Mouse (Mus musculus) intestine, embryonic 16.5 days (tissue): ENCODE data around the gene Rnf4. TPM values are rescaled to one million over a fixed set of nuclear protein-coding genes. Genes with fewer than 3 reads are reported as not detected.

Experiments
- ATAC-seq: fragments of 200-750 bp; cut with Nextera tagmentation; 2 replicates; pipeline ENCODE4 v1.8.0; 2017; ENCODE audit warnings: moderate TSS enrichment, moderate library complexity
- H3K27ac ChIP-seq: fragments of 300-500 bp; sonication (generic); 2 replicates; pipeline ENCODE4 v1.5.1; 2014; ENCODE audit warnings: mild to moderate bottlenecking, low read length
- H3K27me3 ChIP-seq: fragments of 300-500 bp; sonication (generic); replicated peaks from 2 replicates; pipeline ENCODE4 v1.6.1; 2014; ENCODE audit warnings: low read length, control low read depth, mixed read lengths; ENCODE audit not compliant: control insufficient read depth, insufficient read depth
- H3K36me3 ChIP-seq: fragments of 300-500 bp; sonication (generic); 2 replicates; pipeline ENCODE4 v1.6.1; 2014; ENCODE audit warnings: low read length, control low read depth; ENCODE audit not compliant: control insufficient read depth, insufficient read depth
- H3K4me1 ChIP-seq: fragments of 300-500 bp; sonication (generic); 2 replicates; pipeline ENCODE4 v1.6.1; 2014; ENCODE audit warnings: low read length, control low read depth, mixed read lengths; ENCODE audit not compliant: control insufficient read depth, insufficient read depth
- H3K4me2 ChIP-seq: fragments of 300-500 bp; sonication (generic); 2 replicates; pipeline ENCODE4 v1.6.1; 2014; ENCODE audit warnings: low read depth, low read length, control low read depth
- H3K4me3 ChIP-seq: fragments of 300-500 bp; sonication (generic); 2 replicates; pipeline ENCODE4 v1.5.1; 2014; ENCODE audit warnings: mild to moderate bottlenecking, low read length
- H3K9ac ChIP-seq: fragments of 300-500 bp; sonication (generic); 2 replicates; pipeline ENCODE4 v1.6.1; 2014; ENCODE audit warnings: low read depth, low read length
- H3K9me3 ChIP-seq: fragments of 300-500 bp; sonication (generic); 2 replicates; pipeline ENCODE4 v1.6.1; 2016; ENCODE audit warnings: low read length, control low read depth; ENCODE audit not compliant: control insufficient read depth
- WGBS: fragments of 180-500 bp; shearing (Covaris S2); extraction: QIAGEN DNeasy Blood & Tissue Kit; methylation state at CpG from one replicate; pipeline ENCODE4 v1.1.7; 2014; 5-methylcytosine and 5-hydroxymethylcytosine counted together
- polyA plus RNA-seq: library from polyadenylated mRNA; unstranded; fragments of >200 nt; fragmentation: Nextera tagmentation; extraction: Ambion mirVana; gene quantifications from 2 replicates; pipeline ENCODE4 v1.2.1, GENCODE M21; 2015

Rnf4 gene
- polyA plus RNA-seq, 1 experiment from 2014 or later: 143 TPM

DNA sequence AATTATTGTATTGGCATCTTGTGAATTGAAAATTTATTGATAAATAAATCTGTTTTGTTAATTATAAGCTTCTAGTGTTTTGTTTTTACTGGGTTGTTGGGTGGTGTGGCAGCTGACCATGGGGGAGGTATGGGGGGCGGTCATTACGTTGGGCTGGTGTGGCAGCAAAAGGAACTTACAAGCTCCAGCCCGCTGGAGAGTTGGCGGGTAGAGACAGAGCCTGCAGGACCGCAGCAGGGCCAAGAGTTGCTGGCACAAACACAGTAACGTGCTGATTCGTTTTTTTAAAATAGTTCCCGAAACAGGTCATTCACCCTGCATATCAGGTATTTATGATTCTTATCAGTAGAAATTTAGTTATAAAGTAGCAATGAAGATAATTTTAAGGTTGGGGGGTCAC, 57.2 kb downstream of the Rnf4 start:
- H3K36me3 ChIP-seq: no peaks in the 10 kb centered on the region
- no peaks in the 10 kb centered on the region for H3K27me3 ChIP-seq
- H3K4me2 ChIP-seq: no peak overlapping the region
- H3K9ac ChIP-seq: no peak overlapping the region
- H3K4me3 ChIP-seq: no peak overlapping the region
- H3K4me1 ChIP-seq: no peaks in the 10 kb centered on the region
- no peak overlapping the region for H3K27ac ChIP-seq
- no peaks in the 10 kb centered on the region for H3K9me3 ChIP-seq
- ATAC-seq: no peak
- WGBS: 94% methylated on average over 8 of the region's 8 CpGs

- WGBS: 93% methylated on average over 1 of the region's 1 CpGs
Observed at GRCm38 (mm10) chr5:34395347-34395746, 59.3 kb downstream of the Rnf4 start.

DNA sequence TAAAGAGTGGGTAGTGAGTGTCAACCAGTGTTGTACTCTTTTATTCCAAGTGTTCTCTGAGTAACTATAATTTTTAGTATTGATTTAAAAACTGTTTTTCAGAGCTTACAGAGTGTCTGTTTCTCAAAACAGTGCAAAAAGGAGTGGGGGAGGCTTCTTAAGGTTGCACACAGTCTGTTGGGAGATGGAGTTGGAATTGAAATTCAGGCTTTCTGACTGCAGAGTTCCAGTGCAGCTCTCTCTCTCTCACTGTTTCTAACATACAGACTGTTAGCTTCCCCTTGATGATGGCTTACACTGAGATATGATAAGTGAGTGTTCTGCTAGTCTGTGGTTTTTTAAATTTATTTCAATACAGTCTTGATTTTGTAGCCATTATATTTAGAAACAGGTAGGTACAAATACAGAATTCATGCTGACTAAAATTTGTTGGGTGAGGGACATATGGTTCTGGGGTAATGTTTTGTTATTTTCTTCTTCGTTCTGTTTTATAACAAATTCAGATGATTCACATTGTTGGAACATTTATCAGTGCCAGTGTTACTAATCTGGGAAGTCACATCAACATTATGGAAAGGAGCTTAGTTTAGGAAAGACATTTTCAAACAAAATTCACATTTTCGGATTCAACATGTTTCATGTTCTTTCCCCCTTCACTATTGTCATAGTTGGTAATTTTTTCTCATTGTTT, 59.9 kb downstream of the Rnf4 start:
- Histone ChIP-seq H3K9ac (no peak overlapping the region), H3K27me3 (no peaks in the 10 kb centered on the region), H3K4me3 (no peak overlapping the region), H3K9me3 (no peaks in the 10 kb centered on the region), H3K27ac (no peak overlapping the region), H3K4me1 (peaks cover 5% of the 10 kb centered on the region; the same call in 1 of the 2 replicates), H3K4me2 (no peak overlapping the region), H3K36me3 (no peaks in the 10 kb centered on the region)
- 81% methylated on average over 2 of the region's 2 CpGs for WGBS
- no peak for ATAC-seq

More at GRCm38 (mm10) chr5:34395347-34395746, 59.3 kb downstream of the Rnf4 start:
- Histone ChIP-seq H3K36me3 (no peaks in the 10 kb centered on the region), H3K4me1 (peaks cover 5% of the 10 kb centered on the region; the same call in 1 of the 2 replicates), H3K9me3 (no peaks in the 10 kb centered on the region), H3K4me3 (no peak overlapping the region), H3K4me2 (no peak overlapping the region), H3K27me3 (no peaks in the 10 kb centered on the region), H3K27ac (no peak overlapping the region), H3K9ac (no peak overlapping the region)
- no peak for ATAC-seq

GRCm38 (mm10) chr5:34397866-34398265, 61.8 kb downstream of the Rnf4 start:
- Histone ChIP-seq H3K4me1 (peaks cover 5% of the 10 kb centered on the region; the same call in 1 of the 2 replicates), H3K36me3 (no peaks in the 10 kb centered on the region), H3K27me3 (no peaks in the 10 kb centered on the region), H3K9me3 (no peaks in the 10 kb centered on the region), H3K4me3 (no peak overlapping the region), H3K27ac (no peak overlapping the region), H3K9ac (no peak overlapping the region), H3K4me2 (no peak overlapping the region)
- ATAC-seq: no peak
- 96% methylated on average over 2 of the region's 2 CpGs for WGBS

DNA sequence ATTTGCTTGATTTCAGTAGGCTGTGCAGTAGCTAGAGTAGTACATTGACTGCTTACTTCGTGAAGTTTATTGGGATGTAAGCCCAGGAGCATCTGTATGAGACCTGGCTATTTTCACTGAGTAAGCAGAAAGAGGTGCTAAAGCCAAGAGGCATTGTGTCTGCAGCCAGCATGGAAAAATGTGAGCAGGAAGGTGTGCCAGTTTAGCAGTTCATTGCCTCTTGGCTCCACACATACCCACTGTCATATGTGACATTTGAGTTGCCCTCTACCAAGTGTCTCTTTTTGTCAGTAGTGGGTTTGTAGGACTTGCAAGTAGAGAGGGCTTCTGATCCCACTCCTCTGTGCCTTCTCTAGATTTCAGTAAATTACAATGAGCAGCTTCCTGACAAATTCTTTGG, 62.2 kb downstream of the Rnf4 start:
- peaks cover 7% of the 10 kb centered on the region; the same call in 1 of the 2 replicates for H3K4me1 ChIP-seq
- 77% methylated on average over 1 of the region's 1 CpGs for WGBS
- no peaks in the 10 kb centered on the region for H3K27me3 ChIP-seq
- ATAC-seq: no peak
- no peak overlapping the region for H3K9ac ChIP-seq
- H3K27ac ChIP-seq: no peak overlapping the region
- H3K4me3 ChIP-seq: no peak overlapping the region
- H3K9me3 ChIP-seq: no peaks in the 10 kb centered on the region
- H3K36me3 ChIP-seq: no peaks in the 10 kb centered on the region
- H3K4me2 ChIP-seq: no peak overlapping the region

Other genes with a start within 250 kb of the Rnf4 start
- 0.23 and 0.24 TPM in 2 replicates for gene Poln, start 166.8 kb upstream of the Rnf4 start, polyA plus RNA-seq
- gene Haus3, start 166.8 kb upstream of the Rnf4 start, polyA plus RNA-seq: 23.9 and 25.7 TPM in 2 replicates
- 20.2 TPM in 2 replicates for gene Mxd4, start 148.6 kb upstream of the Rnf4 start, polyA plus RNA-seq
- 0.28 and 0.42 TPM in 2 replicates for gene Zfyve28, start 47.8 kb upstream of the Rnf4 start, polyA plus RNA-seq
- gene Cfap99, start 47.7 kb upstream of the Rnf4 start, polyA plus RNA-seq: not detected in 2 replicates
- 6.7 TPM in 2 replicates for gene Fam193a, start 33.6 kb downstream of the Rnf4 start, polyA plus RNA-seq
- 15.8 and 17.1 TPM in 2 replicates for gene Tnip2, start 177.7 kb downstream of the Rnf4 start, polyA plus RNA-seq
- 3.4 and 3.7 TPM in 2 replicates for gene Sh3bp2, start 189.5 kb downstream of the Rnf4 start, polyA plus RNA-seq
- 138 and 143 TPM in 2 replicates for gene Add1, start 237.4 kb downstream of the Rnf4 start, polyA plus RNA-seq